Mouse (Mus musculus): ENCODE measurements around the gene Atp4a. TPM values are rescaled to one million over a fixed set of nuclear protein-coding genes. Genes with fewer than 3 reads are reported as not detected.

Atp4a gene
- polyA plus RNA-seq, 1 experiment from 2014 or later = 0.10 TPM

- no peak within 1 kb of the TSS for H3K4me3 ChIP-seq
- no peak within 1 kb of the TSS for H3K9ac ChIP-seq
- peaks cover 17% of the 10 kb centered on the region for H3K27me3 ChIP-seq
- no peaks in the 10 kb centered on the region for H3K4me1 ChIP-seq
- no peak within 1 kb of the TSS for H3K27ac ChIP-seq
- no peak for ATAC-seq (ENCODE audit: insufficient number of reproducible peaks, insufficient read depth, low FRiP score, low TSS enrichment, low read depth)
- WGBS = 38% methylated on average over 5 of the region's 5 CpGs
- H3K36me3 ChIP-seq = no peaks in the 10 kb centered on the region
- no peaks in the 10 kb centered on the region for H3K9me3 ChIP-seq
- H3K4me2 ChIP-seq = no peak within 1 kb of the TSS
These were observed 51.4 kb downstream of the Atp4a start, which contains the start of gene Dmkn for GRCm38 (mm10) chr7:30763456-30763855. Gene Dmkn, plus strand, starts transcription at chr7:30763756.

GRCm38 (mm10) chr7:30765173-30765572 is 53.2 kb downstream of the Atp4a start:
- Histone ChIP-seq H3K4me2 (peak overlapping the region; percentile 14; the same call in 1 of the 2 replicates), H3K4me3 (no peak overlapping the region)
- WGBS = 36% methylated on average over 11 of the region's 11 CpGs

GRCm38 (mm10) chr7:30766408-30766807 is 54.4 kb downstream of the Atp4a start:
- H3K9me3 ChIP-seq = no peaks in the 10 kb centered on the region
- H3K4me2 ChIP-seq = no peak overlapping the region
- H3K9ac ChIP-seq = no peak overlapping the region
- no peaks in the 10 kb centered on the region for H3K4me1 ChIP-seq
- WGBS = 83% methylated on average over 4 of the region's 4 CpGs
- H3K4me3 ChIP-seq = no peak overlapping the region
- H3K27ac ChIP-seq = no peak overlapping the region
- ATAC-seq (ENCODE audit: insufficient number of reproducible peaks, insufficient read depth, low FRiP score, low TSS enrichment, low read depth) = no peak
- H3K36me3 ChIP-seq = no peaks in the 10 kb centered on the region
- peaks cover 31% of the 10 kb centered on the region for H3K27me3 ChIP-seq

More at GRCm38 (mm10) chr7:30765173-30765572, 53.2 kb downstream of the Atp4a start:
- Histone ChIP-seq H3K27me3 (peaks cover 31% of the 10 kb centered on the region), H3K27ac (no peak overlapping the region), H3K4me1 (no peaks in the 10 kb centered on the region), H3K9me3 (no peaks in the 10 kb centered on the region), H3K36me3 (no peaks in the 10 kb centered on the region), H3K9ac (no peak overlapping the region)
- ATAC-seq (ENCODE audit: insufficient number of reproducible peaks, insufficient read depth, low FRiP score, low TSS enrichment, low read depth) = no peak

GRCm38 (mm10) chr7:30769236-30769635 is 57.2 kb downstream of the Atp4a start:
- H3K36me3 ChIP-seq = no peaks in the 10 kb centered on the region
- H3K27me3 ChIP-seq = peaks cover 29% of the 10 kb centered on the region
- H3K9ac ChIP-seq = no peak overlapping the region
- H3K4me1 ChIP-seq = no peaks in the 10 kb centered on the region
- no peak overlapping the region for H3K4me2 ChIP-seq
- peaks cover 2% of the 10 kb centered on the region; the same call in 1 of the 2 replicates for H3K9me3 ChIP-seq
- 27% methylated on average over 9 of the region's 9 CpGs for WGBS
- H3K4me3 ChIP-seq = no peak overlapping the region
- no peak overlapping the region for H3K27ac ChIP-seq
- no peak for ATAC-seq (ENCODE audit: insufficient number of reproducible peaks, insufficient read depth, low FRiP score, low TSS enrichment, low read depth)

Other genes starting within 250 kb of the Atp4a start
- 0.73 TPM in 1 of 2 replicates, not detected in the other for gene Prodh2, start 218.6 kb upstream of the Atp4a start, polyA plus RNA-seq (2015; fragmentation: Nextera tagmentation; extraction: Ambion mirVana)
- 16.4 and 17.5 TPM in 2 replicates for gene Arhgap33, start 177.1 kb upstream of the Atp4a start, polyA plus RNA-seq (2015; fragmentation: Nextera tagmentation; extraction: Ambion mirVana)
- 16.5 and 21.0 TPM in 2 replicates for gene Hspb6, start 160.0 kb upstream of the Atp4a start, polyA plus RNA-seq (2015; fragmentation: Nextera tagmentation; extraction: Ambion mirVana)
- 15.8 and 17.4 TPM in 2 replicates for gene Proser3, start 159.9 kb upstream of the Atp4a start, polyA plus RNA-seq (2015; fragmentation: Nextera tagmentation; extraction: Ambion mirVana)
- gene Lin37, start 152.4 kb upstream of the Atp4a start, polyA plus RNA-seq (2015; fragmentation: Nextera tagmentation; extraction: Ambion mirVana) = 44.1 and 47.7 TPM in 2 replicates
- 97.0 and 104 TPM in 2 replicates for gene U2af1l4, start 148.9 kb upstream of the Atp4a start, polyA plus RNA-seq (2015; fragmentation: Nextera tagmentation; extraction: Ambion mirVana)
- 14.9 and 15.4 TPM in 2 replicates for gene Gm49396, start 148.9 kb upstream of the Atp4a start, polyA plus RNA-seq (2015; fragmentation: Nextera tagmentation; extraction: Ambion mirVana)
- gene Psenen, start 148.6 kb upstream of the Atp4a start, polyA plus RNA-seq (2015; fragmentation: Nextera tagmentation; extraction: Ambion mirVana) = 131 and 138 TPM in 2 replicates
- 4.3 and 4.8 TPM in 2 replicates for gene Igflr1, start 146.8 kb upstream of the Atp4a start, polyA plus RNA-seq (2015; fragmentation: Nextera tagmentation; extraction: Ambion mirVana)
- gene Kmt2b, start 123.5 kb upstream of the Atp4a start, polyA plus RNA-seq (2015; fragmentation: Nextera tagmentation; extraction: Ambion mirVana) = 9.3 and 13.8 TPM in 2 replicates
- 0.27 and 0.29 TPM in 2 replicates for gene Zbtb32, start 113.3 kb upstream of the Atp4a start, polyA plus RNA-seq (2015; fragmentation: Nextera tagmentation; extraction: Ambion mirVana)
- gene Upk1a, start 99.4 kb upstream of the Atp4a start, polyA plus RNA-seq (2015; fragmentation: Nextera tagmentation; extraction: Ambion mirVana) = 0.28 and 0.55 TPM in 2 replicates
- 818 and 841 TPM in 2 replicates for gene Cox6b1, start 86.1 kb upstream of the Atp4a start, polyA plus RNA-seq (2015; fragmentation: Nextera tagmentation; extraction: Ambion mirVana)
- gene Etv2, start 76.4 kb upstream of the Atp4a start, polyA plus RNA-seq (2015; fragmentation: Nextera tagmentation; extraction: Ambion mirVana) = not detected in 2 replicates
- gene Rbm42, start 61.9 kb upstream of the Atp4a start, polyA plus RNA-seq (2015; fragmentation: Nextera tagmentation; extraction: Ambion mirVana) = 128 and 139 TPM in 2 replicates
- gene Haus5, start 47.2 kb upstream of the Atp4a start, polyA plus RNA-seq (2015; fragmentation: Nextera tagmentation; extraction: Ambion mirVana) = 51.0 and 51.3 TPM in 2 replicates
- not detected in 2 replicates for gene Pmis2, start 40.6 kb upstream of the Atp4a start, polyA plus RNA-seq (2015; fragmentation: Nextera tagmentation; extraction: Ambion mirVana)
- gene 2200002J24Rik, start 13.3 kb upstream of the Atp4a start, polyA plus RNA-seq (2015; fragmentation: Nextera tagmentation; extraction: Ambion mirVana) = not detected in 2 replicates
- 181 and 185 TPM in 2 replicates for gene Tmem147, start 17.3 kb downstream of the Atp4a start, polyA plus RNA-seq (2015; fragmentation: Nextera tagmentation; extraction: Ambion mirVana)
- 0.74 and 0.90 TPM in 2 replicates for gene Gapdhs, start 31.5 kb downstream of the Atp4a start, polyA plus RNA-seq (2015; fragmentation: Nextera tagmentation; extraction: Ambion mirVana)
- gene Sbsn, start 39.3 kb downstream of the Atp4a start, polyA plus RNA-seq (2015; fragmentation: Nextera tagmentation; extraction: Ambion mirVana) = 2.5 and 3.3 TPM in 2 replicates
- gene Dmkn, start 51.5 kb downstream of the Atp4a start, polyA plus RNA-seq (2015; fragmentation: Nextera tagmentation; extraction: Ambion mirVana) = 14.5 and 22.3 TPM in 2 replicates
- 72.6 and 127 TPM in 2 replicates for gene Krtdap, start 75.7 kb downstream of the Atp4a start, polyA plus RNA-seq (2015; fragmentation: Nextera tagmentation; extraction: Ambion mirVana)
- not detected in 2 replicates for gene Ffar2, start 111.6 kb downstream of the Atp4a start, polyA plus RNA-seq (2015; fragmentation: Nextera tagmentation; extraction: Ambion mirVana)
- gene Ffar3, start 144.0 kb downstream of the Atp4a start, polyA plus RNA-seq (2015; fragmentation: Nextera tagmentation; extraction: Ambion mirVana) = not detected in 2 replicates
- gene Ffar1, start 149.4 kb downstream of the Atp4a start, polyA plus RNA-seq (2015; fragmentation: Nextera tagmentation; extraction: Ambion mirVana) = not detected in 2 replicates
- gene Cd22, start 168.1 kb downstream of the Atp4a start, polyA plus RNA-seq (2015; fragmentation: Nextera tagmentation; extraction: Ambion mirVana) = 0.18 TPM in 1 of 2 replicates, not detected in the other
- gene Mag, start 202.7 kb downstream of the Atp4a start, polyA plus RNA-seq (2015; fragmentation: Nextera tagmentation; extraction: Ambion mirVana) = 0.34 and 0.49 TPM in 2 replicates
- 1.0 and 1.4 TPM in 2 replicates for gene Hamp2, start 212.5 kb downstream of the Atp4a start, polyA plus RNA-seq (2015; fragmentation: Nextera tagmentation; extraction: Ambion mirVana)
- not detected in 2 replicates for gene Hamp, start 231.8 kb downstream of the Atp4a start, polyA plus RNA-seq (2015; fragmentation: Nextera tagmentation; extraction: Ambion mirVana)
- gene Usf2, start 244.6 kb downstream of the Atp4a start, polyA plus RNA-seq (2015; fragmentation: Nextera tagmentation; extraction: Ambion mirVana) = 21.9 and 25.0 TPM in 2 replicates

Data from embryonic facial prominence, embryonic 13.5 days (tissue).